Mouse (Mus musculus) embryo, embryonic 9.5 days (tissue): Measurements from ENCODE around the gene Plscr2.
A peak's percentile ranks its signal among the peaks of the same experiment; 100 is the strongest.

Experiments used
- DNase-seq: peaks from one replicate; pipeline ENCODE4 v3.0.0-alpha.2; 2017; ENCODE audit errors: extremely low spot score

Gene Plscr2

GRCm38 (mm10) chr9:92275486-92276207 is at the start of gene Plscr2:
Gene Plscr2, plus strand, starts transcription at chr9:92275602.
- DNase-seq = no peak

GRCm38 (mm10) chr9:92226127-92226655 is 49.2 kb upstream of the Plscr2 start:
- no peak for DNase-seq

- no peak for DNase-seq
Measured at GRCm38 (mm10) chr9:92226795-92227194, 48.6 kb upstream of the Plscr2 start.

GRCm38 (mm10) chr9:92228867-92229832 is 46.3 kb upstream of the Plscr2 start:
- no peak for DNase-seq

- no peak for DNase-seq
Measured at GRCm38 (mm10) chr9:92229833-92230205, 45.6 kb upstream of the Plscr2 start.

GRCm38 (mm10) chr9:92234901-92235458 is 40.4 kb upstream of the Plscr2 start:
- DNase-seq = no peak

GRCm38 (mm10) chr9:92248773-92249446 is 26.5 kb upstream of the Plscr2 start:
- DNase-seq = no peak

GRCm38 (mm10) chr9:92249447-92249852 is 26.0 kb upstream of the Plscr2 start, which contains the start of gene Plscr1:
Gene Plscr1, plus strand, starts transcription at chr9:92249750.
- DNase-seq = no peak

GRCm38 (mm10) chr9:92249987-92250772 is 25.2 kb upstream of the Plscr2 start:
- DNase-seq = peak; percentile 86

- DNase-seq = no peak
Measured at GRCm38 (mm10) chr9:92252718-92253117, 22.7 kb upstream of the Plscr2 start.

- DNase-seq = no peak
Measured at GRCm38 (mm10) chr9:92253585-92254321, 21.6 kb upstream of the Plscr2 start.

GRCm38 (mm10) chr9:92260481-92261159 is 14.8 kb upstream of the Plscr2 start:
- DNase-seq = no peak

- no peak for DNase-seq
Measured at GRCm38 (mm10) chr9:92265719-92266118, 9.7 kb upstream of the Plscr2 start.

GRCm38 (mm10) chr9:92266558-92267171 is 8.7 kb upstream of the Plscr2 start:
- DNase-seq = no peak

- no peak for DNase-seq
Measured at GRCm38 (mm10) chr9:92267732-92268131, 7.7 kb upstream of the Plscr2 start.

GRCm38 (mm10) chr9:92269829-92270404 is 5.5 kb upstream of the Plscr2 start:
- no peak for DNase-seq

GRCm38 (mm10) chr9:92270927-92271326 is 4.5 kb upstream of the Plscr2 start:
- DNase-seq = no peak

- DNase-seq = no peak
Measured at GRCm38 (mm10) chr9:92272650-92273049, 2.8 kb upstream of the Plscr2 start.

- no peak for DNase-seq
Measured at GRCm38 (mm10) chr9:92273271-92273670, 2.1 kb upstream of the Plscr2 start.
